Mouse (Mus musculus): ENCODE measurements around the gene Tbccd1. TPM values are rescaled to one million over a fixed set of nuclear protein-coding genes. Genes with fewer than 3 reads are reported as not detected.

Gene Tbccd1
- polyA plus RNA-seq, 1 experiment from 2014 or later: 16.7 TPM

Other genes with a start within 250 kb of the Tbccd1 start
- gene Dgkg, start 200.4 kb downstream of the Tbccd1 start, polyA plus RNA-seq (2014; fragmentation: Nextera tagmentation; extraction: Ambion mirVana): 0.38 and 0.44 TPM in 2 replicates
- gene Crygs, start 46.1 kb downstream of the Tbccd1 start, polyA plus RNA-seq (2014; fragmentation: Nextera tagmentation; extraction: Ambion mirVana): 0.24 TPM in 1 of 2 replicates, not detected in the other
- 130 and 148 TPM in 2 replicates for gene Dnajb11, start 176 bp upstream of the Tbccd1 start, polyA plus RNA-seq (2014; fragmentation: Nextera tagmentation; extraction: Ambion mirVana)
- 0.54 and 2.2 TPM in 2 replicates for gene Ahsg, start 33.6 kb upstream of the Tbccd1 start, polyA plus RNA-seq (2014; fragmentation: Nextera tagmentation; extraction: Ambion mirVana)
- gene Fetub, start 60.7 kb upstream of the Tbccd1 start, polyA plus RNA-seq (2014; fragmentation: Nextera tagmentation; extraction: Ambion mirVana): 0.19 TPM in 1 of 2 replicates, not detected in the other
- gene Hrg, start 93.4 kb upstream of the Tbccd1 start, polyA plus RNA-seq (2014; fragmentation: Nextera tagmentation; extraction: Ambion mirVana): not detected in 2 replicates
- gene Kng2, start 171.8 kb upstream of the Tbccd1 start, polyA plus RNA-seq (2014; fragmentation: Nextera tagmentation; extraction: Ambion mirVana): not detected in 2 replicates
- 0.24 and 2.1 TPM in 2 replicates for gene Kng1, start 200.2 kb upstream of the Tbccd1 start, polyA plus RNA-seq (2014; fragmentation: Nextera tagmentation; extraction: Ambion mirVana)
- 205 and 223 TPM in 2 replicates for gene Eif4a2, start 249.8 kb upstream of the Tbccd1 start, polyA plus RNA-seq (2014; fragmentation: Nextera tagmentation; extraction: Ambion mirVana)

Measured in heart, embryonic 11.5 days (tissue).